Mouse (Mus musculus) retina, postnatal 1 day (tissue): ENCODE results near the gene Nupl2.
A peak's percentile ranks its signal among the peaks of the same experiment; 100 is the strongest.

Source experiments
- DNase-seq: peaks from one replicate; pipeline ENCODE4 v3.0.0-alpha.2; 2012

The Nupl2 gene

GRCm38 (mm10) chr5:24164789-24165445, at the start of gene Nupl2:
TSS of gene Nupl2 (plus strand) at chr5:24164963.
- peak; percentile 97 for DNase-seq

DNA sequence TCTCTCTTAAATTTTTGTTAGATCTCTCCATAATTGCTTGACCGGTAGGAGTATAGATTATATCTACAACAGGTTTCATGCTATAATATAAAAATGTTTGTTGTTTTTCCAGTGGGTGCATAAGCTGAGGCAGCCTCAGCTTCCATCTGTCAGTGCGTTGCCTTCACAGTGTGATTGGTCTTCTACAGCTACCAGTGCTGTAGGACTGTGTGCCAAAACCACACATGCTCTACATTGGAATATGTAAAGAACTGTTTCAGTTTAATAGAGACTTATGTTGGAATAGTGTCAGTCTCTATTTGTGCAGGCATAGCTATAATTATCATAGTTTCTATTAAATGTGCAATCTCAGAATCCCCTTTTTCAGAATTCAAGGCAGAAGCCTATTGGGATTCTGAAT, 42.5 kb upstream of the Nupl2 start:
- DNase-seq = no peak

DNA sequence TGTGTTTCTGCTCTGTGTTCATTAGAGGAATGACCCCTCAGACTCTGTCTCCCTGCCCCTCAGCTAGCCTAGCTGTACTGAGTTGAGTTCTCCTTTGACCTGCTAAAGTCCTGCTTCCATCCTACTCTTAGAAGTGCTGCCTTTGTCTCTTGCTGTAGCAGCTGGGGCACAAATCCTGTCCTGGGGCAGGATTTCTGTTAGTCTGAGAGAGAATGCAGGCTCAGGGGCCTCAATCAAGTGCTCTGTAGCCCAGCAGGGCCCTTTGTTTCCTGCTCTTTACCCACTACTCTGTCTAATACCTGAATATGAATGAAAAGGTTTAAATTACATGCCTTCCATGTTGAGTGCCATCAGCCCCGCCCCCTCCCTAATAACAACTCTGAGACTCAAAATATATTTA, 40.6 kb upstream of the Nupl2 start:
- DNase-seq = no peak

- DNase-seq = no peak
Measured at GRCm38 (mm10) chr5:24124579-24125276, 40.0 kb upstream of the Nupl2 start.

- DNase-seq = no peak
Measured at GRCm38 (mm10) chr5:24125910-24126636, 38.7 kb upstream of the Nupl2 start.

DNA sequence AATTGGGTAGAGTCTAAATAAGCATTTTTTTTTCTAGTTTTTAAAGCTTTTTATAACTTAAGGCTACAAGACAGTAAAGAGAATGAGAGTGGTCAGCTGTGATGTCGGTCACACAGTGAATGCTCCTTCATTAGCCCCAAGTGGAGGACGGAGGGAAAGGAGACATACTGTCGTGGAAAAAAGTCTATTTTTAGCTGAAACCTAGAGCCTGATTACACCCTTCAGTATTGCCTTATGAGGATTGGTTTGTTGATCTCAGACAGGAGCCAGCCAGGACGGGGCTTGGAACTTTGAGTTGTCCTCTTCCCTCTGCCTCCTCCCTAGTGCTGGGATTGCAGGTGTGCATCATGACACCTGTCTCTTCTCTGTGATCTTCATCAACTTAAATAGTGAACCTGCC, 37.8 kb upstream of the Nupl2 start:
- no peak for DNase-seq

GRCm38 (mm10) chr5:24146964-24147363, 17.8 kb upstream of the Nupl2 start:
- no peak for DNase-seq

DNA sequence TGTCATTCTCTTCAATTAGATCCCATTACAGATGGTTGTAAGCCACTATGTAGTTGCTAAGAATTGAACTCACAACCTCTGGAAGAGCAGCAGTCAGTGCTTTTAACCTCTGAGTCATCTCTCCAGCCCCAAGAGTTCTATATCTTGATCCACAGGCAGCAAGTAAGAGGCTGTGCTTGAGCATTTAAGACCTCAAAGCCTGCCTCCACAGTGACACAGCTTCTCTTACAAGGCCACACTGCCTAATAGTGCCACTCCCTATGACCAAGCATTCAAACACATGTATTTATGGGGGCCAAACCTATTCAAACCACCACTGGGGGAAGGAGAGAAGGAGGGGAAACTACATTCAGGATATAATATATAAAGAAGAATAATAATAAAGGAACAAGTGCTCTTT, 12.6 kb upstream of the Nupl2 start:
- no peak for DNase-seq

GRCm38 (mm10) chr5:24156774-24157173, 8.0 kb upstream of the Nupl2 start:
- DNase-seq = no peak

DNA sequence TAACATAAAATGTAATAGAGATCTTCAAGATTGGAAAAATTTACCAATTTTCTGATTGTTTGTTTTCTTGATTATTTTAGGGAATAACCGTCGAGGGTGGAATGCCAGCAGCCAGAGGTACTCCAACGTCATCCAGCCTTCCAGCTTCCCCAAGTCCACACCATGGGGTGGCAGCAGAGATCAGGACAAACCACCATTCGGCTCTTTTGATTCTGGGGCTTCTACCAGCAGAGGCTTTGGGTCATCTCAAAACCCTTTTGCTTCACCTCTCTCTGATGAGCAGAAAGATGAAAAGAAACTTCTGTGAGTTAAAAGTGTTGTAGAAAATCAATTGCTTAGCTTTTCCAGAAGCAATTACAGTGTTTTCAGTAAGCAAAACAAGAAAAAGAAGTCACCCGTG, 2.5 kb downstream of the Nupl2 start:
- peak; percentile 35 for DNase-seq

GRCm38 (mm10) chr5:24169881-24170280, 5.1 kb downstream of the Nupl2 start:
- DNase-seq = no peak

- DNase-seq = no peak
Measured at GRCm38 (mm10) chr5:24172092-24172491, 7.3 kb downstream of the Nupl2 start.

DNA sequence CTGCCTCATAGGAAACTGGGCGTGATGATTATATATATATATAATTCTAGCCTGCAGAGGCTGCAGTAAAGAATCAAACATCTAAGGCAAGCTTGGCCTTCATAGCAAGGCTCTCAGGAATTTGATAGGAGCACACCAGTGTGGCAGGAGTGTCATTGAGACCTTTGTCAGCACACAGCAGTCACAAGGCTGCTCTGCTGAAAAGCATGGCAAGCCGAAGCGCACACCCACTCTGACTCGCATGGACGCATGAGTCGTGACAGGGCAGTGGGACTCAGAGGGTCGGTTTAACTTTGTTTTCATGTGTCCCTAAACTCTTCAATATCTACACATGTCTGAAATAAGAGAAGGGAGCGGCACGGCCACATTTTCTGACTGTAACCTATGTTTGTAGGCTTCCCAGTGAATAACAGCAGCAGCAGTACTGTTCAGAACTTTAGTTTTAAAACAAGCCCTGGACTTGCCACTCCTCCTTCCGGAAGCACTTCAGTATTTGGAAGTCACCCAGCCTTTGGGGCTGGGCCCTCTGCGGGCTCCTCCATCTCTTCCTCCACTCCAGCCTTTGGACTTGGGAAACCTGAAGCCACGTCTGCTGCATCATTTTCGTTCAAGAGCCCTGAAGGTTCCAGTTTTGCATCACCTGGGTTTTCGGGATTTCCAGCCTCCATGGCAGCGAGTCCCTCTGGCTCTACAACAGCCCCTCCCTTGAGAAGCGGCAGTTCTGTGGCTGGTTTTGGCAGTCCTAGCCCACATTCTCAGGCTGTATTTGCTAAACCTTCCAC, 16.9 kb downstream of the Nupl2 start:
- no peak for DNase-seq

GRCm38 (mm10) chr5:24182296-24182734, 17.6 kb downstream of the Nupl2 start:
- DNase-seq = no peak

- DNase-seq = no peak
Measured at GRCm38 (mm10) chr5:24183096-24183495, 18.3 kb downstream of the Nupl2 start.

DNA sequence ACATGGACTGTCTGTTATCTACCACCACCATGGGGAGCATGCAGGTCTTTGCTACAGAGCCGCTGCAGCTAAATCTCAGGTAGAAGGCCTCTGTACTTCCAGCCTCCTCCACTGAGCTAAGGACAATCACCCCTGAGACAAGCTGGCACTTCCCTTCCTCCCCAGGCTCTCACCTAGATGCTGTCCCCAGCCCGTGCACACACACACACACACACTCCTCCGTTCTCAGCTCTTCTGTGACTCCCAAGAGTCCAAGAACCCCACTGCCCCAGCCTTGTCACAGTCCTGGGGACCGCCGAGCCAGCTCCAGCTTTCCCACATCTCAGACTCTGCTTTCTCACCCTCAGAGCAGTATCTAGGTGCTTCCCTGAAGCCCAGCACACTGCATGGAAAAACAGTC, 19.2 kb downstream of the Nupl2 start:
- DNase-seq = no peak

DNA sequence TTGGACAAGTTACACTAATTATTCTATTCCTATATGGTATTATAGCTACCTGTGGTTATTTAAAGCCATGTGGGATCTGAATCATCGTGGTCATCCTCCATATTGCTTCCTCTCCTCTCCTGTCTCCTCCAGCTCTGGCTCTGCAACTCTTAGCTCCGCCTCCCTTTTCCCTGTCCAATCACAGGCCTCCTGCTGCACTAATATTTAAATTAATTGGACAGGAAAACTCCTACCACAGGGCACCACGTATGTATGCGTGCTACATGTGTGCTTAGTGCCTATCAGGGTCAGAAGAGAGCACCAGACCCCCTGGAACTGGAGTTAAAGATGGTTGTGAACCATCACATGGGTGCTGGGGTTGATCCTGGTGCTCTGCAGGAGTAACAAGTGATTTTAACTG, 23.7 kb downstream of the Nupl2 start:
- DNase-seq = no peak

GRCm38 (mm10) chr5:24191821-24192220, 27.1 kb downstream of the Nupl2 start:
- no peak for DNase-seq

DNA sequence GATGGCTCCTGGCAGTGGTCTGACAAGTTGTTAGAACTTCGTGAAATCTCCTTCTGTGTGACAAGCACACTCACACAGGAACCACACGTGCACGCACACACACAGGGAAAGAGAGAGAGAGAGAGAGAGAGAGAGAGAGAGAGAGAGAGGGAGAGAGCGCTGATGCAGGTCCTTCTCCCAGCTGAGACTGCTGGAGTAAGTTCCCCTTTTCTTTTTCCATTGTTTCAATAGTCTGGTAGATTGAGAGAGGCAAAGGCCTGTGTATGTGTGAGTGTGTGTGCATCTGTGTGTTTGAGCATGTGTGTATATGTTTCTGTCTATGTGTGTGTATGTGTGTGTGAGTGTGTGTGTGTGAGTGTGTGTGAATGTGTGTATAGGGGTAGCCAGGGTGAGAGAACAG, 36.2 kb downstream of the Nupl2 start:
- no peak for DNase-seq

- no peak for DNase-seq
Measured at GRCm38 (mm10) chr5:24202492-24202891, 37.7 kb downstream of the Nupl2 start.

DNA sequence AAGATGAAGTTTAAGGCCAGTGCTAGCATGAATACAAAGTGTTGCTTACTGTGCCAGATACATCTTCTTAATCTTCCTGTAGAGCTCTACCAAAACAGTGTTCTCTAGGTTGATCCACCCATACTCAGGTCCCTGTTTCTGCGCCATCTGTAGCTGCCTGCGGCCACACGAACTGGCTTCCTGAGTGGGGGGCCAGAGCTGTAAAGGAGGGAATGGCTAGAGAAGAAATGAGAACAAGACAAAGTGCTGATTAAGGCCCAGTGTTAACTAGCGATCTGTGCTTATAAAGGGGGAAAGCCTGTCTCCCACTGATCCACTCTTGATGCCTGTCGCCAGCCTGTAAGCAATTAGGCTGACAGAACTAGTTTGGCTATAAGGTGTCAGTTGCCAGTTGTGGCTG, 38.5 kb downstream of the Nupl2 start:
- no peak for DNase-seq

- DNase-seq = no peak
Measured at GRCm38 (mm10) chr5:24207965-24208364, 43.2 kb downstream of the Nupl2 start.

DNA sequence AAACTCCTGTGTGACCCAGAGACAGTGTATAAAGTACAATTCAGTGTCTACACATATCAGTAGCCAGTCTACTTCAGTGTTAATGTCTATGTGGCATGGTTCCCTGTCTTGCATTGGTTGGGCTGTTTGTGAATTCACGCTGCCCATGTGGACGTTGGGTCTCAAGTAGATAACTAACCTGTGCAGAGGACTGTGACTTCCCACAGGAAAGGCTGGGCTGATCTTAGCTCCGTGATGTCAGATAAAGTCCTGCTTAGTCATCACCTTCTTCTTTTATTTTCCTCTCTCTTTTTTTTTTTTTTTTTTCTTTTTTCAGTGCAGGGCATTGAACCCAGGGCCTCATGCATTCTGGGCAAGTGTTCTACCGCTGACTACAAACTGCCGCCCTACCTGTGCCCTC, 43.7 kb downstream of the Nupl2 start:
- DNase-seq = no peak
